Mouse (Mus musculus) ovary, postnatal 10 days (tissue): ENCODE measurements around the gene Cradd.

Experiments
- DNase-seq: peaks from one replicate; pipeline ENCODE4 v3.0.0; 2022; ENCODE audit warnings: low spot score

The Cradd gene

GRCm38 (mm10) chr10:95332596-95332995 is 8.7 kb upstream of the Cradd start:
- DNase-seq: no peak

GRCm38 (mm10) chr10:95330375-95331363 is 6.7 kb upstream of the Cradd start:
- DNase-seq: no peak

- DNase-seq: no peak
Observed at GRCm38 (mm10) chr10:95329884-95330283, 6.0 kb upstream of the Cradd start.

GRCm38 (mm10) chr10:95324278-95324631 is 322 bp upstream of the Cradd start:
- DNase-seq: no peak

DNA sequence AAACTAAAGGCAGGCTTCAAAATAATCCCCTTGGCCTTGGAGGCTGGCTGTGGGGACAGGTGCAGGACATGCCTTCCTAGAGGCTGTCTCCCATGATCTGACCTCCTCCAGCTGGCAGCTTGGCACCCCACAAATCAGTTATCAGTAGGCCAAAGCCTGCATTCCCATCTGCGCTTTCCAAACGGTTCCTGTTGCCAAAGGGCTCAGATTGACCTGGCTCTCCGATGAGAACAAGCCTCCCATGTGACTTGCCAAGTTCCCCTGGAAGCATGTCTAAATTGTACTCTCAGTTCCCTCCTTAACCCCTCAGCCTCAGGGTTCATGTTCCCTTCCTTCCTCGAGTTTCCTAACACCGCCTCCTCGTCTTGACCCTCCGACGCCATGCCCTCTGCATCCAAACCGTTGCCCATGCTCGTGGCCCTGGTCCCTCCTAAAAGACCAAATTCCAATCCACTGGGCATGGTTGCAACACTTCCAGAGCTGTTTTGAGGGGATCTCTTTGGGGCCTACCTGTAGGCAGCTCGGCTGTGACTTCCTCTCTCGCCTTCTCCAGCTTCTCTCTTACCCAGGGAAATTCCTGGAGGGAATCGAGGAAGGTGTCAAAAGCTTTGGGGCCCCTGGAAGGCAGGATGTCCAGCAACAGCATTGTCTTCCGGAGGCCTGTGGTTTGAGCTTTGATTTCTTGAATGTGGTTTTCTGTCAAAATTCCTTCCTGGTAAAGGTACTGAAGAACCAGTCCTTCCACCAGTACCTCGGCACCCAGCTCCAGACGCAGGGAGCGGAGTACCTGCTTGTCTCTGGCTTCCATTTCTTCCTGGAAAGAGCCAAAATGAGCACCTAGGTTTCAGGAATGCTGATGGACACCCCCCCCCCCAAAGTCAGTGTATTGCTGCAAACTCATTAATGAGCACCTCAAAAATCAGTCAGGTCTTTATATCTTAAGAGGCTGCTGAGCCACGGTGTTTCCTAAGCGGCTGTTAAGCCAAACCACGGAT is 1.6 kb downstream of the Cradd start:
- no peak for DNase-seq

DNA sequence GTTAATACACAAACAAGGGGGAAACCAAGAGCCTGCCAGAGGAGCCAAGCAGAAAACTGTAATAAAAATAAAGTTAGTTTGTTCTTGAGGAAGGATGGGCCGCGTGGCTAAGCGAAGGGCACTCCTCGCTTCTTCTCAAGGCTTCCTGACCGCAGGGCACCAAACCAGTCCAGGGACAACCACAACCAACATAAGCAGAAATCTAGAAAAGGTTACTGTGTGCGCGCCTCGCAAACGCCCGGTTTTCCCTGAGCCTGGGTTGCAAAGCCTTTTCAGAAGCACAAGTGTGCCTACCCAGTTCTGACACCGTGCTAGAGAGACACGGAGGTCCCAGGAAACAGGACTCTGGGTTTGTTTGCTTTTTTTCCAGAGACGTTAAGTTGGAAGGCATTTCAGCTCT is 4.9 kb downstream of the Cradd start:
- no peak for DNase-seq

DNA sequence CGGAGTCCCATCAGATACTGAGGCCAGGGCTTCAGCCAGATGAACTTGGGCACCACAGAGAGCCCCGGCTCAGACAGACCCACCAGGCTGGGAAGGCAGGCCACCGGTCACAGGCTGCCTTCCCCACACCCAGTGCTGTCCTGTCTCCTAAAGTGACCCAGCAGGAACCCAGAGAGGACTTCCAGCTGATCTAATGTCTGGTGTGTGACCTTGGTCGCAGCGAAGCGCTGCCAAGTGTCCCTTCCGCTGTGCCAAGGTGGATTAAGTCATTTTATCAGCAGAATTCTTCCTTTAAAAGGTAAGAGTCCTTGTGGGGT is 5.6 kb downstream of the Cradd start:
- DNase-seq: no peak

GRCm38 (mm10) chr10:95317581-95318391 is 6.1 kb downstream of the Cradd start:
- no peak for DNase-seq

DNA sequence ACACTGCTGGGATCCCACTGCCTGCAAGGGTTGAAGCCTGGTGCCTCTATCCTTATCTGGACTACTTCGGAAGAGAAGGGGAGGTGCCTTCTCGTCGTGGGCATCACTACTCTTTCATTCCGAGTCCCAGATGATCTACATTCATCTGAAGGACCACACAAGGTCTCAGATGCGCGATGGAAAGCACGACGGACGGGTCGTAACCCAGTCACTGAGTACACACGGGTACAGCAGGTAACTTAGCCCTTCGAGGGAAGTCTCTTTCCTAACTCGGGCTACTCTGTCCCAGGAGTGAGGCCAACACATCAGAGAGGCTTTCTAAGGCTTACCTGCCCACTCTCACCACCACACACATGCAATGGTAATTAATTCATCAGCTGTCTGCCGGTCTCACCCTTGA is 6.8 kb downstream of the Cradd start:
- no peak for DNase-seq

- DNase-seq: no peak
Observed at GRCm38 (mm10) chr10:95316675-95317074, 7.3 kb downstream of the Cradd start.

- no peak for DNase-seq
Observed at GRCm38 (mm10) chr10:95315801-95316474, 8.0 kb downstream of the Cradd start.

GRCm38 (mm10) chr10:95315321-95315720 is 8.6 kb downstream of the Cradd start:
- DNase-seq: no peak

DNA sequence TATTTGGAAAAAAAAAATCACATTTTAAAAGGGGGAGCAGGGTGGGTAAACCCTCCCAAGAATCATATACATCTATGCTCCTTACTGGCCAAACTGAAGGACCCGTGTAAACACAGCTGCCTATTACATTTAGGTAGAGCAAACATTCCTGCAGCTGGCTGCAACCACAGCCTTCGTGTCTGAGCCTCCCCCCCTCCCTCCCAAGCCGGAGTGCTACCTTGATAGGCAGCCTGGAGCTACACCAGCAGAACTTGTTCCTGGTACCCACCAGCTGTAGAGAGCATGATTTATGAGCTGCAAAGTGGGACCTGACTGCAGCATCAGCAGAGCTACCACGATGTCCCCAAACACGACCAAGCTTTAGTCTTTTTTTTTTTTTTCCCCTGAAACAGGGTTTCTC is 9.9 kb downstream of the Cradd start:
- no peak for DNase-seq

- no peak for DNase-seq
Observed at GRCm38 (mm10) chr10:95313524-95313923, 10.4 kb downstream of the Cradd start.

GRCm38 (mm10) chr10:95310688-95311441 is 13.1 kb downstream of the Cradd start:
- DNase-seq: no peak

DNA sequence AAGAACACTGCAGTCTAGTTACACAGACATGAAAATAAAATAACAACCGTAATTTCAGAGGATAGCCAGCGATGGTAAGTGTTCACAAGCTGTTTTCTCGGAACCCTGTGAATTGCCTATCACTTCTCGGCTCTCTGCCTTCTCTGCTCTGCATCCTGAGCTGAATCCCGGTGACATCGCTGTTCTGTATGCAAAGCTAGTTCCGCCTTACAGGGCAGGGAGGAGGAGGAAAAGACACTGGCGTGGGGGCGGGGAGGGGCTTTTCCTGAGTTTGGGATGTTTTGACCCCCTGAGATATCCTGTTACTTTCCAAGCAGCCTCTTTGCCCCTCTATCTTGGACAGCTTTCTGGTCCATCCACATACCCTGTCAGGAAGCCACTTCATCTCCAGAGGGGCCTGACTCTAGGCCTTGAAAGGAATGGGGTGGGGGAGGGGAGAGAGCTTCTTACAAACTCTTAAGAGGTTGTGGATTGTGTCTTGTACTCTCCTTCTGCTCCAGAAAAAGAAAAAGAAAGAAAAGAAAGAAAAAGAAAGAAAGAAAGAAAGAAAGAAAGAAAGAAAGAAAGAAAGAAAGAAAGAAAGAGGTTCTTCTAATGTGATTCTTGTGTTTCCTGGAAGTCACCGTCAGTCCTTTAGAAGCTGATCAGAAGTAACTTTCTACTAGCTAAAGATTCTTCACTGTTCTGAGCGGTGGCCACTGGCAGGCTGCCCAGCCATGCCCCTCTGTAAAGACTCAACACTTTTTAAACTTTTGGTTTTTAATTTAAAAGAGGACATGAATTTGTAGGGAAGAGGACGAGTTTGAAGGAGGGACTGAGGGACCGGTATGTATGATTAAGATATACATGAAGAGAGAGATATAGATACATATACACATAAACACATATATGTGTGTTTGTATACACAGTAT is 14.3 kb downstream of the Cradd start:
- DNase-seq: no peak

DNA sequence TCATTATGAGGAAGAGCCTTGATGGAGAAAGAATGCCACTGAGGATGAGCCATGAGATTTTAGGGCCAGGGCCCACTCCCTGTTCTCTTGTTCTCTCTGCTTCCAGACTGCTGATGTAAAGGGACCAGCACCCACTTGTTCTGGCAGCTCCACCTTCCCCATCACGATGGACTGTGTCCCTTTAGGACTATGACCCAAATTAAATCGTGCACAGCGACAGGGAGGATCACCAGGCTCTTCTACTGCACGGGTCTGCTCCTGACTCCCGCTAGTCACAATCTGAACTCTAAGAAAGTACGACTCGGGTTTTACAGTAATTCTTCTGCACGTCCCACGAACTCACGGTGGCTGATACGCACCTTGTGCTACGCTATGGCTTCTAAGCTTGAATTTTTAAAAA is 14.9 kb downstream of the Cradd start:
- DNase-seq: no peak

DNA sequence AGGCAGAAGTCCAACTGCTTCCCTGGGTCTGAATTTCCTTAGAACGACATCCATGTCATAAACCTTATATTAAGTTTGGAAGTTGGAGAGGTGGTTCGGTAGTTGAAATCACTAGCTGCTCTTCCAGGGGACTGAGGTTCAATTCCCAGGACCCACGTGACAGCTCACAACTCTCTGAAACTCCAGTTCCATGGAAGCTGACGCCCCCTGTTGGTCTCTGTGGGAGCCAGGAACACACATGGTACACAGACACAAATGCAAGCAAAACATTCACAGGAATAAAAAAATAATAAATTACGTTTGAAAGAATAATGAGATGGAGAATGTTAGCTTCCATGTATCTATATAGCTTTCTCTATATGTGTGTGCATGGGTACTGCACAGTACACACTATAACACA is 16.0 kb downstream of the Cradd start:
- no peak for DNase-seq

DNA sequence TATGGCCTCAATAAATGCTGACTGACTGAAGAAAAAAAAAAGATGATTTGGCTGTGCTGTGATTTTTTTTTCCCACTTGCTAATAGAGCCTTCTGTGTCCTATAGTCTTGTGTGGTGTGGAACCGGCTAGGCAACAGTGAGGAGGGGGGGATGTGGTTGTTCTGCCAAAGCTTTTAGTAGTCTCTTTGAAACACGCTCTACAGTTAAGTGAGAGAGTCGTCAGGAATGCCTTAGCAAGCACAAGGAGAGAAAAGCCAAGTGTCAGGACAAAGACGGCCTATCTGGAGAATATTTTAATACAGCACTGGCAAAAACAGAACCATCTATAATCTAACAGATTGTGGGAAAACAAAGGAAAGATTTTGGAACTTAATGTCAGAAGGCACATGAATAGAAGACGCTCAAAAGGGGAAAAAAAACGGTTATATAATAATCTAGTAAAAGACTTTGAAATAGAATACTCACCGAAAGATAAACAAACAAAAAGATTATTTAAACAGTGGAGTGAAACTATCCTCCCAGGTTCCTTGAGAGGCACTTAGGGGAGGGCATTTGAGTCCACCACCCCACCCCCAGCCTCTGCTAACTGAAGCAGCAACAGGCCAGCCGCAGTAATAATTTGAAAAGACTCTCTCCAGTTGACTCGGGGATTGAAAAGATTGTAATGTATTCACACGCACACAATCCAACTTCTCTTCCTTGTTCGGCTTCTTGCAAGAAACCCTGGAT is 16.9 kb downstream of the Cradd start:
- no peak for DNase-seq
